Mouse (Mus musculus) CD4-positive helper T cell, adult 2 months (primary cell): ENCODE measurements around the gene Chka.

Experiments
- DNase-seq: peaks from one replicate; pipeline ENCODE4 v3.0.0-alpha.2; 2012; ENCODE audit warnings: low read depth, missing footprints, low spot score

Chka gene

DNA sequence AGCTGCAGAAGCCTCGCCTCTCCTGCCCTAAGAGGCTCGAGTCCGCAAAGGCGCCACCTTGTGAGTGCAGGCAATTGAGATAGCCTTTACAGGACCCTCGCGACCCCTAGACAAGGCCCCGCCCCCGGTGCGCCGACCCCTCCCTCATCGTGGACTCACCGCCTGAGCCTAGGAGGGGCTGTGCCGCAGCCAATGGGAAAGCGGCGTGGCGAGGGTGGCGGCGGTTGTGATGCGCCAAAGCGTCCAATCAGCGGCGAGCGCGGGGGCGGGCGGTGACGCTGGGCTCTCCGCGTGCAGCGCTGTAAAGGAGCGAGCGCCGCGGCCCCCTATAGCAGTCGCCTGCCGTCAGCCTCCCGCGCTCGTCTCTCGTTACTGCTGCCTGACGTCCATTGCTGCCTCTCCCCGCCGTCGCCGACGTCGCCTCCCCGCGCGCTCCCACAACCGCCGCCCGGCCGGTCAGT, at the start of gene Chka:
Gene Chka (plus strand): TSS at position 272 of the 461 bp plus-strand sequence.
- DNase-seq = peak; percentile 97

DNA sequence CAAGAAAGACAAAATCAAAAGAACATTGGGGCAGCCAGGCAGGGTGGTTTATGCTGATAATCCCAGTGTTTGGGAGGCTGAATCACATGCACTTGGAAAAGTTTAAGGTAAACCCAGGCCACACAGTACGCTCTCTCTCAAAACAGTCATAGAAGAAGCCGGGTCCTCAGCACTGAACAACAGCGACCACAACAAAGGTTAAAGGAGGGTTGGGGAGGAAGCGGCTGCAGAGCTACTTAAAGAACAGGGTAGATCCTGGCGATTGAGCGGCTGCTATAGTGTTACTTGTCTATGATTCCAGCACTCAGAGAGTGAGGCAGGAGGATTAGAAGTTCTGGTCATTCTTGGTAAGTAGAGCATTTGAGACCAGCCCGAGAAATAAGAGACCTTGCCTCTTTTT, 46.0 kb upstream of the Chka start:
- peak; percentile 52 for DNase-seq

DNA sequence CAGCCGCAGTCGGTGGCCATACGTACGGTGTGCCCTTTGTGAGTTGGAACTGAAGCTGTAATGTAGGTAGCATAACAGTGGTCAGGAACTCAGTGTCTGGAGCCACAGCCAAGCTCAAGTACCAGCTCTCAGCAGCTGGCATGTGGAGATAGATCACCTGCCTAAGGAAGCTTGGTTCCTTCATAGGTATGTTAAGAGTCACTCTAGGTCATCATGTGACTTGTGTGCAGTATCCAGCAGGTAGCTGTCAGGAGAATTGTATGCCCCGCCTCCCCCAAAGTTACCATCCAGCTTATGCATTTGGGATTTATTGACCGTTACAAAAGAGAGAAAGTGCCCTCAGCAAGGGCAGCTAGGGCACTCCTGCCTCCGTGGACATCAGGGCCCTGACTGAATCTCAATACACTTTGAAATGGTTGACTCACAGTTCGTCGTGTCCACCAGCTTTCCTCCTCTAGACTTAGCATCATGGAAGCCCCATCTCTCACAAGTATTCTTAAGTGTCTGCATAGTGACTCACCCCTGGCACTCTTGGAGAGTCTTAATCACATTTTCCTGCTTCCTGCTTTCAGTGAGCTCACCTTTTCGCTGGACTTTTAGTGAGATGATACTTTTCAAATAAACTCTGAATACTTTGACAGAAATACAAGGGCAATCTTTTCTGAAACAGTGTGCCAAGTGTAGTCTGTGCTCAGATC, 40.9 kb upstream of the Chka start:
- no peak for DNase-seq

DNA sequence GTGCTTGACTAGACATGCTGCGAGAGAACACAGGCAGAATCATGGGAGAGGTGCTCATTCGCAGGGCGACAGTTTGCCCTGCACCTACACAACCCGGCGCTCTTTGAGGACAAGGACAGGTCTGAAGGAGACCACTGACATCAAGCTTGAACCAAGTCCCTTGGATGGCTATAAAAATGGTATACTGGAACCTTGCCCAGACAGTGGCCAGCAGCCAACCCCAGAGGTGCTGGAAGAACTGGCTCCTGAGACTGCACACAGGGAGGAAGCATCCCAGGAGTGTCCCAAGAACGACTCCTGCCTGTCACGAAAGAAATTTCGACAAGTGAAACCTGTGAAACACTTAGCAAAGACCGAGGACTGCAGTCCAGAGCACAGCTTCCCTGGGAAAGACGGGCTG, 37.1 kb upstream of the Chka start:
- no peak for DNase-seq

DNA sequence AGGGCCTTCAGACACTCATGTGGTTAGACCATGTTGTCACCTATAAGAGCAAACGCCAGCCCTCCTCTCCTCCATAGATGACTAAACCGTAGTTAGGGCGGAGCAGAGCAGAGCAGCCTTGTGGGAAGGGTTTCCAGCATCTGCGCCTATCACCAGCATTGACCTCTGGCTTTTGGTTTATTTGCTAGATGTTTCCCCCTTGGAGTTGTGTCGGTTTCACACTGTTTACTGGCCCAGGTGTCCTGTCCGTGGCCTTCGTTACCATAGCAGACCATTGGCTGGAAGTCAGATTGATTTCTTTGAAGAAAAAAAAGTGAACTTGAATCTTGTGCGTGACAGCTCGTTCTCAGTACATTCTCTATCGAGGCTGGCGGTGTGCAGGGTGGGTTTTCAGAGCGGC, 35.7 kb upstream of the Chka start:
- no peak for DNase-seq

DNA sequence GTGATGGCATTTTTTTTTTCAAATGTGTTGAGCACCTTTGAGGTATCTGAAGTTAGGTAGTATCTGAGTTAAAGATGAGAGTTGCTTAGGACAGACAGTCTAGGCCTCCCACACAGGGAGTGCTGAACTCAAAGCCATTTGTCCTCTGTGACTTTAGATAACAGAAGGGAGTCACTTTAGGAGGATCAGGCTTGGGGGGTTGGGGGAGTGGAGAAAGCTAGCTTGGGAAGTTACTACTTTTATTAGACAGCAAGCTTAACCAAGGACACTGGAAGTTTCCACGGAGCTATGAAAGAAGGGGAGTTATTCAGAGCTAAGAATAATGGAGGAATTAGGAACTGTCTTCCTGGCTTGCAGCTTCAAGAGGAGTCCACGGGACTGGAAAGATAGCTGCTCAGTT, 32.5 kb upstream of the Chka start:
- no peak for DNase-seq

DNA sequence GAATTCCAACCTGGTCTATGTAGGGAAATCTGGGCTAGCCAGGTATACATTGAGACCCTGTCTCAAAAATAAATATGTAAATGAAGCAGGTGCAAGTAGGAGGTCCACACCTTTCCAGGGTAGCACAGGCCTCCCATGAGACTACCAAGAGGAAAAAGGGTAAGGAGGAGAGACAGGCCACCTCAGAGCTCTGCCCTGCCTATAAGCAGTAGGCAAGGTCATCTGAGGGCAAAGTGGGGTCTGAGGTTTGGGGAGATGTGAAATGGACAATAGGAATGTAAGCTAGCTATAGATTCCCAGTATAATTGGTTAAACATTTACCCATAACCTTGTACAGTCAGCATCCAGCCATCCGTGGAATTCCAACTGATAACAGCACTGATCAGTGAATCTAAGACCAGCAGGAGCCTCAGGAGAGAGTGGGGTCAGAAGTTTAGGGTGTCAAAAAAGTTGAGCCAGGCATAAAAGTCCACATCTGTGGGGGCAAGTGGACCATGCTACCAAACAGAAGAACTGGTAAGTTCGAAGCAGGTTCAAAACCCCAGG, 31.6 kb upstream of the Chka start:
- DNase-seq = no peak

DNA sequence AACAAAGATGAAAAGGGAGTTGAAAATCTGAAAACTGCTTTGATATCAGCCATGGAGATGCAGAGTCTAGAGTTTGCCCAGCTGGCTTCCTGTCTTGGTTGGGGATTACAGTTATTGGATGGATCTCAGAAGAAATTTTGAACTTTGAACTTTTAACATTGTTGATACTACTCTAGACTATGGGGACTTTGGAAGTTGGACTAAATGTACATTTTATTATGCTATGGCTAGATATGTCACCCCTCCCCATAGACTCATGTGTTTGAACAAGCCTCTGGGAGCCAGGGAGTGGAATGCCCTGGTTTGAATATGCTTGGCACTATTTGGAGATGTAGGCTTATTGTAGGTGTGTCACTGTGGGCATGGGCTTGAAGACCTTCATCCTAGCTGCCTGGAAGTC, 26.5 kb upstream of the Chka start:
- no peak for DNase-seq

DNA sequence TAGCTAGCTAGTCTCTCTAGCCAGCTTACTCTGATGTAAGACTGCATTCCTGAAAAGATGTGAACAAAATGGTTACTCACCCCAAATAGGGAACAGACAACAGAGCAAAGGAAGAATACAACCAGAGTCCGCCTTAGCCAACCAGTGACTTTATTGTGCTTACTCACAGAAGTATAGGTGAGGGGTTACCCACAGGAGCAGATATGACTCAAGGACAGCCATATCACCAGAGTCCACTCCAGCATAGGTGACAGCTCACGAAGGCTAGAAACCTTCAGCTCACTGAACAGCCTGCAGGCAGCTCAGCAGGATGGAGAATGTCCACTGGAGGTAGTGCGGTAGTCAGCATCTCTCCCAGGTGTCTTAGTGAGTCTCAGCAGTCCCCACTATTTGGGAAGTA, 21.7 kb upstream of the Chka start:
- DNase-seq = no peak

DNA sequence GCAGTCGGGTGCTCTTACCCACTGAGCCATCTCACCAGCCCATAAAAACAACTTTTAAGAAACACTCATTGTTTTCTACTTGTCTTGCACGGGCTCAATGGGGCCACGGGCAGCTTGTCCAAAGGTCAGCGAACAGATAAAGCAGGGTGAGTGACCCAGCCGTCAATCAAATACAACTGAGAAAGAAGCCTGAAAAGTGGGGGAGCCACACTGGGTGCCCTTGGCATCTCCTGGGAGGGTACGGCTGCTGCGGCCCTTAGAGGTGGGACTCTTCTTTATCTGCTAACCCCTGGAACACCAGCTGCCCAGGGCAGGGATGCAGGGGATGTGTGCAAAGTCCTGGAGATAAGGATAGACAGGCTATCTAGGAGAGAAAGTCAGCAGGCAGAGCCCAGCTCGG, 19.9 kb upstream of the Chka start:
- DNase-seq = no peak

DNA sequence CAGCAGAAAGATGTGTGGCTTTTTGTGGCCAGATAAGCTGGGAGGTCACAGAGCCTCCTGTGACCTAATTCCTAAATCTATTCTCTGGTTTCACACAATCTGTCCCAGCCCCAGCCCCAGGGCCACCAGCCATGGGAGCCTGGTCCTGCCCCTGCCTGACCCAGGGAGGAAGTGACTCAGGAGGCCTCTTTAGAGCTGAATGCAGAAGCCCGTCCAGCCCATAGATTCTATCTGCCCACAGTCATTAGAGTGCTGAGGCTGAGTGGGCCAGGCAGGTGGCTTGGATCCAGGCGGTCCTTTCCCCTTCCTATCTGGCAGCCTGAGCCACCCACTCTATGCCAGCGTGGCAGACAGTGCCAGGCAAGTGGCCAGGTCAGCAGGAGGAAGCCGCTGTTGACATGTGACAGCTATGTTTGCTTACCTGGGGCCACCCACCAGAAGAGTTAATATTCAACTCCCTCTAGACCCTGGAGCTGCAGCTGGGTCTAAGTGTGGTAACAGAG, 18.7 kb upstream of the Chka start:
- no peak for DNase-seq

DNA sequence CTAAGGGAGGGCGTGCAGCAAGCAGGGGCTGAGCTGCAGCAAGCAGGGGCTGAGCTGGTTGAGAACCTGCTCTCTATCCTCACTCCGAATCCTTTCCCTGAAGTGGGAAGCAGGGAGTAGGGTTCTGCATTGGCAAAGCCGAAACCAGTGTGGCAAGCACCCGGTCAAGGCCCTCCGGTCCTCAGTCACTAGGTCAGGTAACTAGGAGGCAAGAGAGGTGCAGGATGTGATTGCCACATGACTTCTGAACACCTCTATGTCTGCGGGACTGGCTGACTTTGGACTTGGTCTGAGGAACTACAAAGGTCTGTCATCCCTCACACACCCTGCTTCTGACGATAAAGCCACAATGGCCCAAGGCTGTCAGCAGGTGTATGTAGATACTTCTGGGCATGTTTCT, 17.3 kb upstream of the Chka start:
- no peak for DNase-seq

DNA sequence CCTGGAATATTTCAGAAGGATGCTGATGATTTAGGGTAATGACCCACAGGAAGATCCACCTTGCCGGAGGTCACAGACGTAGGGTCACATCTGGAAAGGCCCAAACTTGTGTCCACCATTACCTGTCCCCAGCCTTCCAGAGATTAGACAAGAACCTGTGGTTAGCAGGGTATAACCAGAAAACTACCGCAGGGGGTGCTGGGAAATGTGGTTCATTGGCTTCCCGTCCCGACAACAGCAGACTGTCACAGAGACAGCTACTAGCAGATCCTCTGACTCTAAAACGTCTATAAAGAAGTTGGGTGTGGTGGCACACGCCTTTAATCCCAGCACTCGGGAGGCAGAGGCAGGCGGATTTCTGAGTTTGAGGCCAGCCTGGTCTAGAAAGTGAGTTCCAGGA, 14.8 kb upstream of the Chka start:
- peak; percentile 38 for DNase-seq

DNA sequence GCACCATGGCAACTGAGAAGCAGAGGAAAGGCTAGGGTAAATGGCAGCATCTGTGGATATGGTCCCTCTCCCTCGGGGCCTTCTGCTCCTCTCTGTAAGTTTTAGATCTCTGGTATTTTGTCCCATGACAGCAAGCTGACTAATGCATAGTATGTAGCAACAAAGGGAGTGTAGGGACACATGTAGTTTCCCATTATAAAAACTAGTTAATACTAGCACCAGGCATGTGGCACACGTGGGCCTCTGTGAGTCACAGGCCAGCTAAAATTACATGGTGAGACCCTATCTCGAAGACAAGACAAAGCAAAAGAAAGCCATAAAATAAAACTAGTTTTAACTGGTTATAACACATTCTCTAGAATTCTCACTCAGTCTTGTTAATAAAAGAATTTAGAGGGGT, 12.6 kb upstream of the Chka start:
- no peak for DNase-seq

DNA sequence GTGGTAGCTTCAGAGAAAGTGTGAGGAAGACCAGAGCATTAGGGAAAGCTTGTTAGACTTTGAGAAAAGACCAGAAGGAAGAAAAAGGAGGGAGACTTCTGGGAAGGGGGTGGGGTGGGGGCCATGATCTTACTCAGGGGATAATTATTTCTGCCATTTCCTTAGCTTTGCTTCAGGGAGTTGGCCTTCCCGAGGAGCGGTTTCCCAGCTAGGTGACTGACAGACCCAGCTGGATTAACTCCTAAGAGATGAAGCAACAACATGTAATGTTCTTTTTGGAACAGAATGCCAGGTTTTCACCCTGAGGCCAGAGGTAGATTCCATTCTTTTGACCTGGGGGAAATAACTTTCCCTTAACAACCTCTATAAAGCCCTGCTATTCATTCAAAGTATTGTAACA, 11.9 kb upstream of the Chka start:
- DNase-seq = no peak

DNA sequence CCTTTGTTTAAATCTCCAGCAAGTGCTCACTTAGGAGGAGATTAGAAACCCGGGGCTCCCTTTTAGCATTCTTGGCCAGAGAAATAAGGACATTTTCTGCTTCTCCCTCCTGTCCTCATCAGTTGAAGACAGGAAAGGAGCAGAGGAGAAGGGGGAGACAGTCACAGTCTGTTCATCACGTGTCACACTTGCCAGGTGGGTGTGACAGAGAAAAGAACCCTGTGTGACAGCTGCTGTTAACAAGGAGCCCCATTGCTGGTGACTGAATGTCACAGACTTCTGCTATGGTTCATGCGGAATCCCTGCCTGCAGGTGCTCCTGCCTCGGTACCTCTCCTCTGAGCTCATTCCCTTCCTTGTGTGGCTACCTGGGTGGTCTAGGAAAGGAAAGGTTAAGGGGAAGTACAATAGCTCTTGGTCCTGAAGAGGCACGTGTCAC, 11.3 kb upstream of the Chka start:
- no peak for DNase-seq

DNA sequence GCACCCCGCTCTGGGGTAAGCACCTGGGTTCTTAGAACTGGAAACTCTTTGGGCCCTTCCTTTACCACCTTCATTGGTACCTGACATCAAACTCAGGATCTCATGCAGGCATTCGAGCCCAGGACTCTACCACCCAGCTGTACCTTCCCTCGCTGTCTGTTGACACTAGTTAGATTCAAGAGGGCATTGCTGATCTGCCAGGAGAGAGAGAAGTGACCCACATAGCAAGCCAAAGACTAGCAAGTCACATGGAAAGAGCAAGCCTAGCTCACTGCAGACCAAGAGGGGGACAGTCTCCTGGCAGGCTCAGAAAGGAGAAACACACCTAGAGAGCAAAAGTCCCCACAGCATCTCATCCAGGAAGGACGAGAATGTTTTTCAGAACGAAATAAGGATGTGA, 10.9 kb upstream of the Chka start:
- DNase-seq = no peak

DNA sequence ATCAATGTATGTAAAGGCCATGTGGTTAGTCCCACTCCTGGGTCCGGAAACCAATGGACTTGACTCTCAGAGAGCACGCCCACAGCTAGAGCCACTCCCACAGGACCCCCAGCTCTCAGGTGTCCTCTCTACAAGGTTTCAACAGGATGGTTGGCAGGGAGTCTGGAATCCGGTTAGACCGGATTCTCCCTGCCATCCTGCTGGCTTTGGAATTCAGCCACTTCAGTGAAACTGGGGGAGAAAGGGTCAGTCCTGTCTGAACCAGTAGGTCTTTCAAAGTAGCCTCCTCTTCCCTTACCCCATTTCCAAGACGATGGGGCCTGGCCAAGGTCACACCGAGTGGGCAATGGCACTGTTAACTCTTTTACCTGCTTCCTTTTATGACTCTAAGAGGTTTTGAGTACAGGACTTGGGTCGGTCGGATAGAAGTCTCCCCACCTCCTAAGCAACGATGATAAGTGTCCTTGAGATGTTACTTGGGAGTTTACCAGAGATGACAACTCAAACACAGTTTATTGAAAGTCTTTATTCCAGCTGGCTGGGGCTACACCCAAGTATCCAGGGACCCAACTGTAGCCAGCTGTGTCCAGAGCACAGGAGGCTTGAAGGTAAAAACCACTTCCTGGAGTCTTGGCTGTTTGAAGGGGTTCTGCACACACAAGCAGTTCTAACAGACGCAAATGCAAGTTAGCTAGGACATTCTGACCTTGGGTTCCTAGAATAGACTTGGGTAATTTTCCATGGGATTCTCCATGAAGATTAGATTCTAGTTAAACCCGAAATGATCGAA, 9.0 kb upstream of the Chka start:
- no peak for DNase-seq

DNA sequence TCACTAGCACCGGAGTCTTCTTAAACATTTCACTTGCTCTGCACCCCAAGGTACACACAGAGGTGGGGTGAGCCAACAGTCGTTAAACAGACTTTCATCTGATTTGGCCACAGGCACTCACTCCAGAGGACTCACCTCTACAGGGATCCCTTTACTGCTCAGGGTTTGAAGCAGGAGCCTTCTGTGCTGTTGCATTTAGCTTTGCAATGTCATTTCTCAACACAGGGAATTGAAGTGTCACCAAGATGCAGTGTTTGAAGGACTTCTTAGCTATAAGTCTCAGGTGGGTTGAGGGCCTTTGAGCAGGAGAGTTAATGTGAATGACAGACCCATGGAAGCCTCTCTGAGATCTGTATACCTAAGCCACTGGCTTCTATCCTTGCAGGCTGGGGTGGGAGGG, 7.9 kb upstream of the Chka start:
- DNase-seq = no peak

DNA sequence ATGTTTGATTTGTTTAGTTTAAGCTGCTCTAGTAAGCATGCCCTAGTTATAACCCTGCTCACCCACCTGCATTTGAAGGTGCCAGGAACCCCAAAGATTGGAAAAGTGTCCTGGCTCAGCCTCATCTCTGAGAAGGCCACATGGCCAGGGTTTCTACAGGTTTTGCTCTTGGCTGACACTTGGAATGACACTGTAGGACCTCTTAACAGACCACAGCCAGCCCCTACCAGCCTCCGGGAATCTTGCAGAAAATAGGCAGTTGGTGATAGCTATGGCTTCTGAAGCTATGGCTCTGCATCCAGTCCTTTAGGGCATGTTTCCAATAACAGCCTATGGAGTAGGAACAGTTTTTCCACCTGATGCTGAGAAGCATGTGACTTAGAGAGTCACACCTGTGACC, 6.7 kb upstream of the Chka start:
- no peak for DNase-seq

DNA sequence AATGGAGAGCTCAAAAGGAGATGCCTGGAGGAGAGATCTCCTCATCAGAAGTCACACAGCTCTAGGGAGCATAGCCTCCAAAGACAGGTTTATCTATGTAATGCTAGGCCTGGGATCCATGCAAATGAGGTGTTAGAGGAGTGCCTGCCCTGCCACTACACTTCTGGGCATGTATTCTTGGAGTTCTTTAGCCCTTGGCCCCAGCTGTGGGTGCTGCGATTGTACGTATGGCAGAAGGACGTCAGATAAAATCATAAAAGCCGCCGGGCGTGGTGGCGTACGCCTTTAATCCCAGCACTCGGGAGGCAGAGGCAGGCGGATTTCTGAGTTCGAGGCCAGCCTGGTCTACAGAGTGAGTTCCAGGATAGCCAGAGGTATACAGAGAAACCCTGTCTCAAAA, 6.2 kb upstream of the Chka start:
- no peak for DNase-seq

DNA sequence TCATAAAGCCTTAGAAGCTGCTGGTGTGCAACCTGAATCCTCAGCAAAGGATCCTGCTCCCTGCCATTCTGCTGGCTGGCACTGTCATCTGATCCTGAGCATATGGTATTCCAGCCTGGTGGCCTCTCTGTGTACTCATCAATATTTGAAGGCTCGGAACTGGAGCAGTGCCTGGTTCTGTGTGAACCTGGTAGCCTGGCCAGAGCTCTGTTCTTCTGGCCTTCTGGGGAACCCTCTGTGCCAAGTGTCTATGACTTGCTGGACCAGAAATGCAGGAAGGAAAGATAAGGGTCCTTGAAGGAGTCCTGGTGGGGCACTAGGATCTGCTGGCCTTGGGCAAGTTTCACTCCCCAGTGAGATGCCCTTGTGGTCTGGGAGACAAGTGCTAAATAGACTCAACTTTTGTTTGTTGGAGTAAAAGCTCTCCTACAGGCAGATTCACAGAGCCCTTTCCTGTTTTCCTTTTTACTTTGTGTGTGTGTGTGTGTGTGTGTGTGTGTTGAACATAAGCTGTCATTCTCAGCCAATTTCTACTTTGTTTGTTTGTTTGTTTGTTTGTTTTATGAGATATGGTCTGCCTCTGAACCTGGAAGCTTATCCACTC, 5.7 kb upstream of the Chka start:
- DNase-seq = no peak
